Mouse (Mus musculus): ENCODE measurements at regions not wholly inside any gene's neighbourhood (a gene's known extent, or its start where the extent isn't known, plus 50 kb on each side); places are given as distances from the start of the nearest gene placed in this dataset.

GRCm38 (mm10) chr3:50999745-51000144, 224.5 kb upstream of the Noct start:
- WGBS = 63% methylated on average over 3 of the region's 3 CpGs
- H3K27me3 ChIP-seq (ENCODE audit: insufficient read depth, low read length) = no peaks in the 10 kb centered on the region
- H3K4me2 ChIP-seq (replicated peaks; ENCODE audit: low read depth, low read length) = no peak overlapping the region
- no peaks in the 10 kb centered on the region for H3K36me3 ChIP-seq (ENCODE audit: insufficient read depth, low read length)
- H3K27ac ChIP-seq (ENCODE audit: low read length) = no peak overlapping the region
- no peak overlapping the region for H3K9ac ChIP-seq (replicated peaks; ENCODE audit: low read length)
- no peaks in the 10 kb centered on the region for H3K9me3 ChIP-seq (ENCODE audit: low read length)
- H3K4me3 ChIP-seq (ENCODE audit: low read length) = no peak overlapping the region
- H3K4me1 ChIP-seq (ENCODE audit: insufficient read depth, low read length) = peaks cover 8% of the 10 kb centered on the region; the same call in 1 of the 2 replicates
- no peak for ATAC-seq (ENCODE audit: low FRiP score, low TSS enrichment)

DNA sequence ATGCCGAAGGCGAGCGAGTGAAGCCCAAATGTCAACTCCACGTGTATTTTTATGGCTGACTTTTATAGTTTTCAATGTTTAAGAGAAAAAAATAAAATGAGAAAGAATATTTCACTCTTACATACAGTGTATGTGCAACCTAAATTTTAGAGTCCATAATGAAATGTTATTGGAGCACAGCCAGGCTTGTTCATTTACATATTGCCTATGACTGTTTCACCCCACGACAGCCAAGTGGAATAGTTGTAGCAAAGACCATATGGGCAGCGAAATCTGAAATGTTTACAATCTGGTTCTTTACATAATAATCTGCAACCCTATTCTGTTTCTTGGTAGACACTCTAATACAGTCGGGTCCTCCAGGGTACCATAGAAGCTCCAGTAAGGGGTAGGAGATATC, 223.3 kb upstream of the Noct start:
- no peak overlapping the region for H3K4me3 ChIP-seq (ENCODE audit: low read length)
- H3K9me3 ChIP-seq (ENCODE audit: low read length) = no peaks in the 10 kb centered on the region
- no peak overlapping the region for H3K4me2 ChIP-seq (replicated peaks; ENCODE audit: low read depth, low read length)
- H3K4me1 ChIP-seq (ENCODE audit: insufficient read depth, low read length) = peaks cover 8% of the 10 kb centered on the region; the same call in 1 of the 2 replicates
- H3K27me3 ChIP-seq (ENCODE audit: insufficient read depth, low read length) = no peaks in the 10 kb centered on the region
- no peak overlapping the region for H3K9ac ChIP-seq (replicated peaks; ENCODE audit: low read length)
- no peaks in the 10 kb centered on the region for H3K36me3 ChIP-seq (ENCODE audit: insufficient read depth, low read length)
- WGBS = 88% methylated on average over 7 of the region's 7 CpGs
- no peak overlapping the region for H3K27ac ChIP-seq (ENCODE audit: low read length)
- no peak for ATAC-seq (ENCODE audit: low FRiP score, low TSS enrichment)

- WGBS = 61% methylated on average over 6 of the region's 6 CpGs
These were observed 221.6 kb upstream of the Noct start for GRCm38 (mm10) chr3:51002662-51003061.

DNA sequence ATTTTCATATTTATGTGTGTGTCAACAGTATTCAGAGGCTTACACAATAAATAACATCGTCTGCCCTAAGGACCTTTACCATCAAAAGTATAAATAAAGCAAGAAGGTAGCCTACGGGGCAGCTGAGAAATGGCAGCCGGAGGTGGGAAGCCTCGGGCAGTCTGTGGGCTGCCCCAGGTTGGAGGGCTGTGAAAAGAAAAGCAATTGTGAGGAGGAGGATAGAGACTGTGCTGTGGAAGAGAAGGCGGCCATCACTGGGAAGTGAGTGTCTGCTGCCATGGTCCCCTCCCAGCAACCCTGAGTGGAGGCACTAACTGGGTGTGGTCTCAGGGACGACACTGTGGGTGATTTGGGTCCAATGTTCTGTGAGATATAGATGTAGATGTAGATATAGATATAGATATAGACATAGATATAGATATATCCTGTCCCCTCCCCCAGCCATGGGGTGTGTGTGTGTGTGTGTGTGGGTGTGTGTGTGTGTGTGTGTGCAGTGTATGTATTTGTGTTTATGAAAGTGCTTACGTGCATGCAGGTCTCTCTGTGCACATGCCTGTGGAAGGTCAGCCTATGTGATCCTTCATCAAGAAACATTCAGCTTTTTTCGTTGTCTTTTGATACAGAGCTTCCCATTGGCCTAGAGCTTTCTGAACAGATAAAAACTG, 220.6 kb upstream of the Noct start:
- 65% methylated on average over 8 of the region's 8 CpGs for WGBS
- H3K9me3 ChIP-seq (ENCODE audit: low read length) = no peaks in the 10 kb centered on the region
- H3K27me3 ChIP-seq (ENCODE audit: insufficient read depth, low read length) = no peaks in the 10 kb centered on the region
- no peak overlapping the region for H3K4me2 ChIP-seq (replicated peaks; ENCODE audit: low read depth, low read length)
- no peak overlapping the region for H3K27ac ChIP-seq (ENCODE audit: low read length)
- H3K4me1 ChIP-seq (ENCODE audit: insufficient read depth, low read length) = peaks cover 8% of the 10 kb centered on the region; the same call in 1 of the 2 replicates
- no peak overlapping the region for H3K9ac ChIP-seq (replicated peaks; ENCODE audit: low read length)
- ATAC-seq (ENCODE audit: low FRiP score, low TSS enrichment) = no peak
- no peaks in the 10 kb centered on the region for H3K36me3 ChIP-seq (ENCODE audit: insufficient read depth, low read length)
- H3K4me3 ChIP-seq (ENCODE audit: low read length) = no peak overlapping the region

More at GRCm38 (mm10) chr3:51002662-51003061, 221.6 kb upstream of the Noct start:
- Histone ChIP-seq H3K36me3 (ENCODE audit: insufficient read depth, low read length) (no peaks in the 10 kb centered on the region), H3K9ac (replicated peaks; ENCODE audit: low read length) (no peak overlapping the region), H3K4me3 (ENCODE audit: low read length) (no peak overlapping the region), H3K4me1 (ENCODE audit: insufficient read depth, low read length) (peaks cover 8% of the 10 kb centered on the region; the same call in 1 of the 2 replicates), H3K27me3 (ENCODE audit: insufficient read depth, low read length) (no peaks in the 10 kb centered on the region), H3K4me2 (replicated peaks; ENCODE audit: low read depth, low read length) (no peak overlapping the region), H3K9me3 (ENCODE audit: low read length) (no peaks in the 10 kb centered on the region), H3K27ac (ENCODE audit: low read length) (no peak overlapping the region)
- no peak for ATAC-seq (ENCODE audit: low FRiP score, low TSS enrichment)

- Histone ChIP-seq H3K27ac (ENCODE audit: low read length) (no peak overlapping the region), H3K27me3 (ENCODE audit: insufficient read depth, low read length) (no peaks in the 10 kb centered on the region), H3K36me3 (ENCODE audit: insufficient read depth, low read length) (no peaks in the 10 kb centered on the region), H3K4me2 (replicated peaks; ENCODE audit: low read depth, low read length) (no peak overlapping the region), H3K9me3 (ENCODE audit: low read length) (no peaks in the 10 kb centered on the region), H3K4me3 (ENCODE audit: low read length) (no peak overlapping the region), H3K4me1 (ENCODE audit: insufficient read depth, low read length) (peaks cover 8% of the 10 kb centered on the region; the same call in 1 of the 2 replicates), H3K9ac (replicated peaks; ENCODE audit: low read length) (no peak overlapping the region)
- no peak for ATAC-seq (ENCODE audit: low FRiP score, low TSS enrichment)
- 48% methylated on average over 1 of the region's 1 CpGs for WGBS
These were observed 220.0 kb upstream of the Noct start for GRCm38 (mm10) chr3:51004216-51004615.

DNA sequence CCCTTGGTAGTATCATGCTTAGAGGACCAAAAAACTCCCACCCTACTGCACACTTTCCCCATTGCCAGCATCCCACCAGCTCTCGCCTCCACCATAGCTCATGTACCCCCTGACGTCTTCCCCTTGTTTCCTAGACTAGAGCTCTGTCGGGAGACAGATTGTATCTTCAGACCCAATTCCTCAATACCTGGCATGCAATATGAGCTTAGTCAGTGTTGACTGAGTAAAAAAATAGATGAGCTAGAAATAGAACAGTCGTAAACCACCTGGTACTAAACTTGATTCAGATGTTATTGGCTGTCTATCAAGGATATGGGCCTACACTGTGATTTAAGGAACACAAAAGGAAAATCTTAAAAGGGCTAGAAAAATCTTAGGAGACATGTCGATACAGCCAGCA, 215.1 kb upstream of the Noct start:
- 62% methylated on average over 5 of the region's 5 CpGs for WGBS
- Histone ChIP-seq H3K4me1 (ENCODE audit: insufficient read depth, low read length) (no peaks in the 10 kb centered on the region), H3K36me3 (ENCODE audit: insufficient read depth, low read length) (no peaks in the 10 kb centered on the region)

GRCm38 (mm10) chr3:51019650-51020346, 204.4 kb upstream of the Noct start:
- no peaks in the 10 kb centered on the region for H3K36me3 ChIP-seq (ENCODE audit: insufficient read depth, low read length)
- H3K9ac ChIP-seq (replicated peaks; ENCODE audit: low read length) = no peak overlapping the region
- no peaks in the 10 kb centered on the region for H3K4me1 ChIP-seq (ENCODE audit: insufficient read depth, low read length)
- H3K27me3 ChIP-seq (ENCODE audit: insufficient read depth, low read length) = no peaks in the 10 kb centered on the region
- peak overlapping the region; percentile 6; the same call in 1 of the 2 replicates for H3K27ac ChIP-seq (ENCODE audit: low read length)
- ATAC-seq (ENCODE audit: low FRiP score, low TSS enrichment) = peak; percentile 51; the same call in 1 of the 2 replicates
- no peak overlapping the region for H3K4me2 ChIP-seq (replicated peaks; ENCODE audit: low read depth, low read length)
- H3K9me3 ChIP-seq (ENCODE audit: low read length) = no peaks in the 10 kb centered on the region
- 51% methylated on average over 10 of the region's 10 CpGs for WGBS
- no peak overlapping the region for H3K4me3 ChIP-seq (ENCODE audit: low read length)

More for the DNA sequence above, 215.1 kb upstream of the Noct start:
- Histone ChIP-seq H3K9ac (replicated peaks; ENCODE audit: low read length) (no peak overlapping the region), H3K9me3 (ENCODE audit: low read length) (no peaks in the 10 kb centered on the region), H3K4me3 (ENCODE audit: low read length) (no peak overlapping the region), H3K27me3 (ENCODE audit: insufficient read depth, low read length) (no peaks in the 10 kb centered on the region), H3K27ac (ENCODE audit: low read length) (no peak overlapping the region), H3K4me2 (replicated peaks; ENCODE audit: low read depth, low read length) (no peak overlapping the region)
- no peak for ATAC-seq (ENCODE audit: low FRiP score, low TSS enrichment)

- no peaks in the 10 kb centered on the region for H3K4me1 ChIP-seq (ENCODE audit: insufficient read depth, low read length)
- no peaks in the 10 kb centered on the region for H3K27me3 ChIP-seq (ENCODE audit: insufficient read depth, low read length)
- no peak overlapping the region for H3K4me3 ChIP-seq (ENCODE audit: low read length)
- 42% methylated on average over 6 of the region's 6 CpGs for WGBS
- H3K27ac ChIP-seq (ENCODE audit: low read length) = no peak overlapping the region
- no peak overlapping the region for H3K4me2 ChIP-seq (replicated peaks; ENCODE audit: low read depth, low read length)
- no peak for ATAC-seq (ENCODE audit: low FRiP score, low TSS enrichment)
- H3K36me3 ChIP-seq (ENCODE audit: insufficient read depth, low read length) = no peaks in the 10 kb centered on the region
- no peaks in the 10 kb centered on the region for H3K9me3 ChIP-seq (ENCODE audit: low read length)
- no peak overlapping the region for H3K9ac ChIP-seq (replicated peaks; ENCODE audit: low read length)
These were observed 199.6 kb upstream of the Noct start for GRCm38 (mm10) chr3:51024655-51025054.

DNA sequence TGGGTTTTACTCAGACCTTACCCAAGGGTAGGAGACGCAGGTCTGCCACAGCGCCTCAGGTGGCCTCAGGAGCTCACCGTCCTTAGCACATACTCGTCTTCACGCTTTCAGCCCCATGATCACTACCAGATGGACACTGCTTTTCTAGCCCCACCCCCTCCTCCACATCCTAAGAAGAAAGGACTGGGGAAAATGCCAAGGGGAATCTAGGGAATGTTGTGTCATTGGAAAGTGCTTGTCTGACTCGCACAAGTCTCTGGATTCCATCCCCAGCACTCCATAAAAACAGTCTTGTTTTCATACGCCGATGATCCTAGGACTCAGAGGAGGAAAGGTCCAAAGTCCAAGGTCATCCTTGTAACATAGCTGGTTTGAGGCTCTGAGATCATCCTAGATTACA, 192.4 kb upstream of the Noct start:
- no peaks in the 10 kb centered on the region for H3K27me3 ChIP-seq (ENCODE audit: insufficient read depth, low read length)
- H3K9me3 ChIP-seq (ENCODE audit: low read length) = no peaks in the 10 kb centered on the region
- H3K36me3 ChIP-seq (ENCODE audit: insufficient read depth, low read length) = no peaks in the 10 kb centered on the region
- ATAC-seq (ENCODE audit: low FRiP score, low TSS enrichment) = no peak; the same call in 1 of the 2 replicates
- no peak overlapping the region for H3K9ac ChIP-seq (replicated peaks; ENCODE audit: low read length)
- H3K4me1 ChIP-seq (ENCODE audit: insufficient read depth, low read length) = no peaks in the 10 kb centered on the region
- no peak overlapping the region for H3K4me3 ChIP-seq (ENCODE audit: low read length)
- 73% methylated on average over 8 of the region's 8 CpGs for WGBS
- no peak overlapping the region for H3K27ac ChIP-seq (ENCODE audit: low read length)
- H3K4me2 ChIP-seq (replicated peaks; ENCODE audit: low read depth, low read length) = no peak overlapping the region

DNA sequence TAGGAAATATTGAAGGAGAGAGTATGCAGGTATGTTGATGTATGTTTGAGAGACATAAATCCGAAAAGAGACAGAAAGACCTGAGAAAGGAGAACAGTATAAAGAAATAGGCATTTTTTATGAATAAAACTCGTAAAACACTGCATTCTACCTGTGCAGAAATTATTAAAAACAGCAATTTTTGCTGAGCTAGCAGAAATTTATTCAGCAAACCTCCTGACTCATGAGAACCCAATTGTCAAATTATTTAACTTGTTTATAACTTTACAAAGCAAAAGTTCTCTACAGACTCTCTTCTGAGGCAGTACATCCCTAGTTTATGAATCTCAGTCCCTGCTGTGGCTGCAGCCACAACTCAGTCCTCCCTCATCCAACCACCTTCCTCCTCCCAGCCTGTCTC, 191.0 kb upstream of the Noct start:
- Histone ChIP-seq H3K9me3 (ENCODE audit: low read length) (no peaks in the 10 kb centered on the region), H3K4me1 (ENCODE audit: insufficient read depth, low read length) (no peaks in the 10 kb centered on the region; the same call in 1 of the 2 replicates), H3K4me3 (ENCODE audit: low read length) (no peak overlapping the region), H3K27me3 (ENCODE audit: insufficient read depth, low read length) (no peaks in the 10 kb centered on the region), H3K4me2 (replicated peaks; ENCODE audit: low read depth, low read length) (no peak overlapping the region), H3K36me3 (ENCODE audit: insufficient read depth, low read length) (no peaks in the 10 kb centered on the region), H3K27ac (ENCODE audit: low read length) (no peak overlapping the region), H3K9ac (replicated peaks; ENCODE audit: low read length) (no peak overlapping the region)
- 81% methylated on average over 2 of the region's 2 CpGs for WGBS
- no peak for ATAC-seq (ENCODE audit: low FRiP score, low TSS enrichment)

Measured in kidney, embryonic 16.5 days (tissue).